Mouse (Mus musculus): ENCODE measurements around the gene E2f6. TPM values are rescaled to one million over a fixed set of nuclear protein-coding genes. Genes with fewer than 3 reads are reported as not detected.

E2f6 gene
- polyA plus RNA-seq, 1 experiment, result 46.5 TPM

DNA sequence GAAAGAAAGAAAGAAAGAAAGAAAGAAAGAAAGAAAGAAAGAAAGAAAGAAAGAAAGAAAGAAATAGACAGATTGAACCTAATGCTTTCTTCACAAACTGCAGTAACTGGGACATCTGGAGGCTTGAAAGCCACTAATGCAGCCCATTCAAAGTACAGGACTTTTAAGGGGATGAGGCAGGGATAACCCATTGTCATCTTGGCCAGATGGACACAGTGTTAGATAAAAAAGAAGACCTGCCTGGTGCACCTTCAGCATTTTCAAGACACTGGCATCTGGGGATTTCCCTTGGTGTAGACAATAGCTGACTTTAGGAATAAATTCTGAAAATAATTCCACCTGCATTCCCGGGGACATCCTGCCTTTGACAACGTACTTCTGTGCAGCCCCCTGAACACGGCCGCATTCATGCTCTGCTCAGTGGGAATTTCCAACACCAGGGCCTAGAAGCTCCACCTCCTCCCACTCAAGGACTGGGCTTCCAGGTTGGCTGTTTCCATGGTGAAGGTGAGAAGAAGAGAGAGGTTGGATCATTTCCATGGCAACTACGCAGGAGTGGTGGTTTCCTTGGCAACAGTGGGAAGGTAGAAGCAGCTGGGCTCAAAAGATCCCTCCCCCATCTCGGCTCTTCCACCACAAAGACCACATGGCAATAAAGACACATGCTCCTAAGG, 45.0 kb downstream of the E2f6 start:
- no peak overlapping the region for H3K4me3 ChIP-seq (ENCODE audit: insufficient read depth, low read length)

DNA sequence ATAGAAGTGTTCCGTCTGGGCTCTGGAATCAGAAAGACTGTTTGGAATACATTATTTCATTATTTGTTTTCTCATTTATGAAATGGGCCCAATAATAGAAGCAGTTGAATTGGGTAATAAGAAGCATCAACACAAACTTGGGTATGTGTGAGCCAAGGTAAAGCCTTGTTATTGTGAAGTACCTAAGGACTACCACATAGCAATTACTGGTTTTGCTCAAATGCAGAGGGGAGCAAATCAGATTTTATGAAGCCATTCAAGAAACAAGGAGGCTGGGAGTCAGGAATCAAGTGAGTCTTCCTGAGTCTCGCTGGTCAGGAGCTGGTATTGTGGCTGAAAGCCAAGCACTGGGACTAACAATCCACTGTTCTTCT, 45.5 kb downstream of the E2f6 start:
- peaks cover 12% of the 10 kb centered on the region for H3K4me1 ChIP-seq (ENCODE audit: control insufficient read depth, insufficient read depth, low read length)
- TF ChIP-seq POLR2A (IDR thresholded peaks at IDR 0.05; ENCODE audit: low read depth, low read length) (no peak), CTCF (IDR thresholded peaks at IDR 0.05; ENCODE audit: borderline replicate concordance, insufficient read depth, low read length) (no peak)
- H3K27ac ChIP-seq (ENCODE audit: insufficient read depth, low read length), result no peak overlapping the region
- H3K4me3 ChIP-seq (ENCODE audit: insufficient read depth, low read length), result no peak overlapping the region

More for the DNA sequence above, 45.0 kb downstream of the E2f6 start:
- no peak for TF ChIP-seq CTCF (IDR thresholded peaks at IDR 0.05; ENCODE audit: borderline replicate concordance, insufficient read depth, low read length)
- TF ChIP-seq POLR2A (IDR thresholded peaks at IDR 0.05; ENCODE audit: low read depth, low read length), result no peak
- Histone ChIP-seq H3K4me1 (ENCODE audit: control insufficient read depth, insufficient read depth, low read length) (peaks cover 11% of the 10 kb centered on the region), H3K27ac (ENCODE audit: insufficient read depth, low read length) (no peak overlapping the region)

DNA sequence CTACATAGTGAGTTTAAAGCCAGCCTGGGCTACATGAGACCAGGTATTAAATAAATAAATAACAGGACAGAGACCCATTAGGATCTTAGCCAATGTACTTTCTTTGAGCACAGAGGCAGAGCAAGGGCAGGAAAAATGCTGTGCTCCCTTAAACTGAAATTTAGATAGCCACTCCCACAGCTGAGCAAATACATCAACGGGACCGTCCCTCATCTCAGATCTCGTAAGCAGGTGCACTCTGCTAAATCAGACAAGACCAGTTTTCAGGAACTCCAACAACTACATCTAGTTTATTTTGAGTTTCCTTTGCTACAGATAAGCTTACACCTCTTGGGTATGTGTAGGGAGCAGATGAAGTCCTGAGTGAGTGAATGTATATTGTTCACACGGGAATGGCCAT, 47.3 kb downstream of the E2f6 start:
- H3K27ac ChIP-seq (ENCODE audit: insufficient read depth, low read length), result no peak overlapping the region
- TF ChIP-seq CTCF (IDR thresholded peaks at IDR 0.05; ENCODE audit: borderline replicate concordance, insufficient read depth, low read length) (no peak), POLR2A (IDR thresholded peaks at IDR 0.05; ENCODE audit: low read depth, low read length) (no peak)
- H3K4me3 ChIP-seq (ENCODE audit: insufficient read depth, low read length), result no peak overlapping the region
- peaks cover 7% of the 10 kb centered on the region; the same call in 1 of the 2 replicates for H3K4me1 ChIP-seq (ENCODE audit: control insufficient read depth, insufficient read depth, low read length)

DNA sequence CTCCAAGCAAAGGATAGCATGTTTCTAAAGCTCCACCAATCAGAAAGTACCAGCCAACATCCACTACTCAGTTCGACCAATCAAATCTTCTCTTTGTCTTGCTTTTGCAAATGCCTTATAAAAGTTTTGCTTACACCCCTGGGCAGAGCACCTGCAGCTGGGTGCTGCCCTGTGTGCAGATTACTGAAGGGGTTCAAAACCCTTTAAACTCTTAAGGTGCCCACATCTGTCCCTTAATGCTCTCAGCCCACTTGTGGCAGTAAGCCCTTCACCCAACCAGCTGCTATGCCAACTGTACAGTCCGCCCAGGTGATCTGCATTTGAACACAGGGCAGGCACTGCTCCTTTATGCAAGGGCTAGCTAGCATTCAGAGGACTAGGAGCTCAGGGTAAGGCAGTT, 49.0 kb downstream of the E2f6 start:
- no peak overlapping the region for H3K4me3 ChIP-seq (ENCODE audit: insufficient read depth, low read length)
- TF ChIP-seq CTCF (IDR thresholded peaks at IDR 0.05; ENCODE audit: borderline replicate concordance, insufficient read depth, low read length), result no peak
- no peak for TF ChIP-seq POLR2A (IDR thresholded peaks at IDR 0.05; ENCODE audit: low read depth, low read length)
- H3K27ac ChIP-seq (ENCODE audit: insufficient read depth, low read length), result no peak overlapping the region

DNA sequence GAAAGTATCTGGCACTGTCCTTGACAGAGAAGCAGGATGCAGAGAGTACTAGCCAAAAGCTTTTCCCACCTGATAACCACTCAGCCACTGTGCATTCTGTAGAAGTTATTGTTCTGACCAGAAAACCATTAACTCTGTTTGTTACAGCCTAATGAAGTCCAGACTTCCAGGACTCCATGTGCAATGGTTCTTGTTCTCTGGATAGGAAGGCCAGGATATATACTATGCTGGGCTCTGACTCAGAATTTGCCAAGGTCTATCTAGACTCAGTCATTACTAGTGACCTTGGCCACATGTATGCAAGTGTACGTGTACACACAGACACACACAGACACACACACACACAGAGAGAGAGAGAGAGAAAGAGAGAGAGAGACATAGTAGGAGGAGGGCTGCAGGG, 49.8 kb downstream of the E2f6 start:
- no peak for TF ChIP-seq POLR2A (IDR thresholded peaks at IDR 0.05; ENCODE audit: low read depth, low read length)
- TF ChIP-seq CTCF (IDR thresholded peaks at IDR 0.05; ENCODE audit: borderline replicate concordance, insufficient read depth, low read length), result no peak
- H3K27ac ChIP-seq (ENCODE audit: insufficient read depth, low read length), result no peak overlapping the region

More for the DNA sequence above, 49.0 kb downstream of the E2f6 start:
- peaks cover 5% of the 10 kb centered on the region for H3K4me1 ChIP-seq (ENCODE audit: control insufficient read depth, insufficient read depth, low read length)

DNA sequence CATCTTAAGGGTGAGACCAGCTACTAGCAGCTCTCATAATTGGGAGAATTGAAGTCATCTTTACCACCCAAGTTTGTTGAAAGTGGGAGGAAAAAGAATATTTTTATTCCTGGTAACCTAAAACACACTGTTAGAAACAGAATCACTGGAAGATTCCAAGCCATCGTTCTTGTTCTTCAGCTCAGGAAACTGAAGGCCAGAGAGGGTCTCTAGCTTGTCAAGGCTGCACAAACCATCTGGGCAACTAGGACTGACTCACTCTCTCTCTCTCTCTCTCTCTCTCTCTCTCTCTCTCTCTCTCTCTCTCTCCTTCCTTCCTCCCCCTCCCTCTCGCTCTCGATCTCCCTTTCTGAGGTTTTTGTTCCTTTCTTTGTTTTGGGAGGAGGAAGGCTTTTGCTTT, 50.2 kb downstream of the E2f6 start:
- Histone ChIP-seq H3K27ac (ENCODE audit: insufficient read depth, low read length) (no peak overlapping the region), H3K4me1 (ENCODE audit: control insufficient read depth, insufficient read depth, low read length) (peaks cover 7% of the 10 kb centered on the region), H3K4me3 (ENCODE audit: insufficient read depth, low read length) (no peak overlapping the region)
- TF ChIP-seq CTCF (IDR thresholded peaks at IDR 0.05; ENCODE audit: borderline replicate concordance, insufficient read depth, low read length) (no peak), POLR2A (IDR thresholded peaks at IDR 0.05; ENCODE audit: low read depth, low read length) (no peak)

More for the DNA sequence above, 49.8 kb downstream of the E2f6 start:
- no peak overlapping the region for H3K4me3 ChIP-seq (ENCODE audit: insufficient read depth, low read length)
- peaks cover 7% of the 10 kb centered on the region for H3K4me1 ChIP-seq (ENCODE audit: control insufficient read depth, insufficient read depth, low read length)

DNA sequence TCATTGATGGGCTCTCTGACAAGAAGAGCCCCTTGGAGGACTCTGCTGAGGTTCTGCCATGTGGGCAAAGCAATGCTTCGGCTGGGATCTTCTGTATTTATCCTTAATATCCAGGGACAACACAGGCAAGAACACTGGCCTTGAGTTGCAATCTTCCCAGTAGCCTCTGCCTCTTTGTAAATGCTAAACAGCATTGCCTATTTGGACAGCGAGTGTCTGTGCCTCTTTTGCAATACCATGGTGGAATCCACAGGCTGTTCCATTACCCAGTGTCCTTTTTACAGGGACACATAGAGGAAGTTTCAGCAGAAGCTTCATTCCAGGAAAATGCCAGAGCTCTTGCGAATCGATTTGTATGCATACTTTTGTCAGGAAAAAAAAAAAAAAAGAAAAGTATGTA, 53.7 kb downstream of the E2f6 start:
- H3K4me1 ChIP-seq (ENCODE audit: control insufficient read depth, insufficient read depth, low read length), result peaks cover 20% of the 10 kb centered on the region
- H3K27ac ChIP-seq (ENCODE audit: insufficient read depth, low read length), result peak overlapping the region; percentile 94
- TF ChIP-seq POLR2A (IDR thresholded peaks at IDR 0.05; ENCODE audit: low read depth, low read length) (no peak), CTCF (IDR thresholded peaks at IDR 0.05; ENCODE audit: borderline replicate concordance, insufficient read depth, low read length) (no peak)
- H3K4me3 ChIP-seq (ENCODE audit: insufficient read depth, low read length), result no peak overlapping the region

DNA sequence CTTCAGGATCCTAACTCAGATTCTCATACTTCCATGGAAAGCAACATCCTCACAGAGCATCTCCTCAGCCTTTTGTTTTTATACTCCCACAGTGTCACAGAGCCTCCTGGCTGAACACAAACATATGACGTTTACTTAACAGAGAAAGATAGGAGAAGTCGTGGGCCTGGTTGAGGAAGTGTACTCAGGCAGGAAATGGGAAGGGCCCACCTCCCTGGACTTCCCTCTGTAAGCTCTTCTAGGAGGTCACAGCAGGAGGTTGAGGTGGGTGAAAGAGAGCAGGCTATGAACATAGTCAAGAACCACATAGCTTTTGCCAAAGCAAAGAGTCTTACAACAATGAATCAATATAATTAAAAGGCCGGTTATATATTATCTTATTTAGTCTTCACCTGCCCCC, 55.1 kb downstream of the E2f6 start:
- H3K4me3 ChIP-seq (ENCODE audit: insufficient read depth, low read length), result no peak overlapping the region
- H3K27ac ChIP-seq (ENCODE audit: insufficient read depth, low read length), result peak overlapping the region; percentile 94; the same call in 1 of the 2 replicates
- TF ChIP-seq POLR2A (IDR thresholded peaks at IDR 0.05; ENCODE audit: low read depth, low read length) (no peak), CTCF (IDR thresholded peaks at IDR 0.05; ENCODE audit: borderline replicate concordance, insufficient read depth, low read length) (no peak)
- H3K4me1 ChIP-seq (ENCODE audit: control insufficient read depth, insufficient read depth, low read length), result peaks cover 29% of the 10 kb centered on the region

DNA sequence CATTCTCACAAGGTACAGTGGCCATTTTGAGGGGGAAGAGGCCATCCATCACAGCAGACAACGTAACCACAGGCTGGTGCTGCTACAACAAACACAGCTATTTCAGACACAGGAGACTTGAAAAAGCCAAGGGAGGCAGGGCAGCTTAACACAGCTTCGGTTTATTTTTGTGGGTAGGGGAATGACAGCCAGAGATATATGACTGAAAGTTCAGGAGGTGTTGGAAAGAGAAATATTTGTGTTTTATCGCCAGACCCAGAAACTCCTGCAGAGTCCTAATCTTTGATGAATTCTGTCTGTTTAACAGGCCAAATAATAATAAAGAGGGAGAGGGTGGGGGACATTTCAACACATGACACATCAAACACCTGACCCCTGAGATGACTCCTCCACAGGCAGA, 55.7 kb downstream of the E2f6 start:
- H3K4me3 ChIP-seq (ENCODE audit: insufficient read depth, low read length), result no peak overlapping the region
- H3K27ac ChIP-seq (ENCODE audit: insufficient read depth, low read length), result peak overlapping the region; percentile 24; the same call in 1 of the 2 replicates
- TF ChIP-seq CTCF (IDR thresholded peaks at IDR 0.05; ENCODE audit: borderline replicate concordance, insufficient read depth, low read length) (no peak), POLR2A (IDR thresholded peaks at IDR 0.05; ENCODE audit: low read depth, low read length) (no peak)
- H3K4me1 ChIP-seq (ENCODE audit: control insufficient read depth, insufficient read depth, low read length), result peaks cover 29% of the 10 kb centered on the region

DNA sequence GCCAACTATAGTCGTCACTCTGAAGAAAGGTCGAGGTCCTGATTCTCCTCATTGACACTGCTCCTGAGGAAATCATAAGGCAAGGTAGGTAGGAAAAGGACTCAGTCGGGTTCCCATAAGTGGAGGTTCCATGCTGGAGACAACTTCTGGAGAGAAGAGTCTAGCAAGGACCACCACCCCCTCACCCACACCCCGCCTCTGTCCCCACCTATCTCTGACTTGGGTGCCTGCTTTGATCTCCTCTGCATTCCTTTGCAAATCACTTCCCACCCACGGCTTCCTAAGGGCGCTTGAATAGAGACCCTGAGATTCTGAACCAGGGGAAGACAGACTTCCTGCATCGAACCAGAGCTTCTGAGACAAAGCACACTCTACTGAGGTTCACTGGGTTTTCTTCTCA, 56.5 kb downstream of the E2f6 start:
- peak overlapping the region; percentile 24; the same call in 1 of the 2 replicates for H3K27ac ChIP-seq (ENCODE audit: insufficient read depth, low read length)
- TF ChIP-seq CTCF (IDR thresholded peaks at IDR 0.05; ENCODE audit: borderline replicate concordance, insufficient read depth, low read length) (no peak), POLR2A (IDR thresholded peaks at IDR 0.05; ENCODE audit: low read depth, low read length) (no peak)

More for the DNA sequence above, 56.5 kb downstream of the E2f6 start:
- Histone ChIP-seq H3K4me1 (ENCODE audit: control insufficient read depth, insufficient read depth, low read length) (peaks cover 29% of the 10 kb centered on the region), H3K4me3 (ENCODE audit: insufficient read depth, low read length) (no peak overlapping the region)

Data from embryonic fibroblast, embryonic 13.5 days (primary cell).